Mouse (Mus musculus) erythroblast, embryonic 14.5 days (primary cell): Measurements from ENCODE around the gene Gm42878. TPM values are rescaled to one million over a fixed set of nuclear protein-coding genes. Genes with fewer than 3 reads are reported as not detected.
A peak's percentile ranks its signal among the peaks of the same experiment; 100 is the strongest.

Experiments used
- H3K27me3 ChIP-seq: 2 replicates; pipeline ENCODE4 v1.6.1; 2012; ENCODE audit warnings: inconsistent platforms; ENCODE audit not compliant: control insufficient read depth
- H3K36me3 ChIP-seq: 2 replicates; pipeline ENCODE4 v1.6.1; 2012; ENCODE audit warnings: mild to moderate bottlenecking, inconsistent platforms; ENCODE audit not compliant: control insufficient read depth
- H3K4me1 ChIP-seq: 2 replicates; pipeline ENCODE4 v1.6.1; 2012; ENCODE audit warnings: inconsistent platforms; ENCODE audit not compliant: control insufficient read depth
- H3K4me3 ChIP-seq: replicated peaks from 2 replicates; pipeline ENCODE3; 2012; ENCODE audit warnings: moderate library complexity, mild to moderate bottlenecking, inconsistent platforms
- H3K9me3 ChIP-seq: 2 replicates; pipeline ENCODE4 v1.6.1; 2012; ENCODE audit warnings: low read length, inconsistent platforms, mixed read lengths; ENCODE audit not compliant: control insufficient read depth
- GATA1 ChIP-seq: IDR thresholded peaks from 2 replicates; pipeline ENCODE4 v1.6.1; 2012; ENCODE audit warnings: low read length, inconsistent platforms, mixed read lengths
- TAL1 ChIP-seq: IDR thresholded peaks from 3 replicates; pipeline ENCODE4 v1.6.1; 2012; ENCODE audit warnings: low read length, inconsistent platforms, mixed read lengths
- polyA plus RNA-seq: library from polyadenylated mRNA; stranded (reverse); fragments of >175 nt; gene quantifications from 2 replicates; pipeline ENCODE4 v1.2.3, GENCODE M21; 2012

Gene Gm42878
- polyA plus RNA-seq, 1 experiment: not detected

DNA sequence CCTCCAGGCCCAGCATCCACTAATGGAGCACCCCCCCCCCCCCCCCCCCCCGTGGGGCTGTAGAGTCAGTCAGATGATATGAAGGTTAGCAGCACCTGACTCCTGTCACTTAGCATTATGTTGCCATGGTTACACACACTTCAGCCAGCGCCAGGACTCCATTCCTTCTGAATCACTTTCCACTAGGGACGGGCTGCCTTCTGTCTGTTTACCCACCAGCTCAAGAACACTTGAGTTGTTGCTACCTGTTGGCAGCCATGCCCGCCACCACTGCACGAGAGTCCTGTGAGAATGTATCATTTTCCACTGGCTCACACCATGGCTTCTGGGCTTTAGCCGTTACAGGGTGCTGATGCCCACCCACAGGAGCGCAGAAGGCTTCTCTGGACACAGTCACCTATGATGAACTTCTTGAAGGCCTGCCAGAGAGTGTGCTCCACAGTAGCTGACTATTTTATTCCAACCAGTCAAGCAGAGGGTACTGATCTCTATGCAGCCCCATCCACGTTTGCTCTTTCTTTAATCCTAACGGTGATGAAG lies 24.7 kb upstream of the Gm42878 start:
- peaks cover 61% of the 10 kb centered on the region for H3K36me3 ChIP-seq
- H3K4me3 ChIP-seq: no peak overlapping the region
- H3K9me3 ChIP-seq: no peaks in the 10 kb centered on the region
- TF ChIP-seq TAL1: no peak
- no peak for TF ChIP-seq GATA1
- H3K27me3 ChIP-seq: no peaks in the 10 kb centered on the region
- no peaks in the 10 kb centered on the region for H3K4me1 ChIP-seq

DNA sequence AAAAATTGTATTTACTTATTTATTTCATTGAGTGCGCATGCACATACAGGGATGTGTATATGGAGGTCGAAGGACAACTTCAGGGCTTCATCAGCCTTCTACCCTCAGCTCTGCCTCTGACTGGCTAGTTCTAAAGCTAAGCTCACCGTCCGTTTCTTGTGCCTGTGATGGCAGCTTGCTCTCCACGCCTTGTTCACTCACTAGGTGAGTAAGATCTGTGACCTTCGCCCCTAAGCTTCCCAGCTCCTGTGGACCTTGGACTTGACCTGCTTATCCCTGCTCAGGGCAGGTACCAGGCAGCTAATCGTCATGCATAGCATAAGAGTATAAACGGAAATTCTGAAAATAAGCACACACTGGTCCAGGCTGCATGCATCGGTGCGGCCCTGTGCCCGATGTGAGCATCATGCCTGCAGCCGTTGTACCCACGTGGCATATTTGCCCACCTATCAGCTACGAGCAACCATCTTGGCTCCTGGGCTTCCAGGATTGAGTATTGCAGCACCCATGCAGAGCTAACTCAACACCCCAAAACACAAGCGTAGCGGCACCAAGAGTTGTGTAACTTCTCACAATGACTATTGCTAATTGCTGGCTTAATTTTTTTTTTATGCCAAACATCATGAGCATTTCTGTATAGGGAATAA lies 20.9 kb upstream of the Gm42878 start:
- TF ChIP-seq GATA1 (no peak), TAL1 (no peak)
- H3K27me3 ChIP-seq: 0 out of 2 replicates have a peak, but pooled peaks cover 2% of the 10 kb centered on the region
- H3K36me3 ChIP-seq: peaks cover 27% of the 10 kb centered on the region
- H3K4me1 ChIP-seq: peaks cover 7% of the 10 kb centered on the region
- peaks cover 4% of the 10 kb centered on the region for H3K9me3 ChIP-seq
- no peak overlapping the region for H3K4me3 ChIP-seq

DNA sequence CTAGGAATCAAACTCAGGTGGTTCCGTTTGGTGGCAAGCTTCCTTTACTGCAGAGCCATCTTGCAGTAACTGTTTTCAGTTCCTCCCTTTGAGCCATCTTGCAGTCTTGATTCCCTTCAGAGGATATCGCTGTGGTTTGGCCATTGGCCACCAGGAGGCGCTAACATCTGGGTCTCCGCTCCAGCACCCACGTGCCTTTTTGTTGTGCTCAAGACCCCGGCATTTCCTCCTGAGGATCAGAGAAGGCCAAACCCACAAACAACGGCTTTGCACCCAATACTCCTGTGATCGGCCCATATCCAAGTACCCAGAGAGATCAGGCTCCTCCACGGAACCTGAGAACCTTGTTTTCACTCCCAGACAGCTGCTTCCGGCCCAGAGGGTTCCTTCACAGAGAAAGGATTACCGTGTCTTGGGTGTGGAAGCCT lies 19.2 kb upstream of the Gm42878 start:
- peaks cover 4% of the 10 kb centered on the region for H3K9me3 ChIP-seq
- peaks cover 12% of the 10 kb centered on the region for H3K36me3 ChIP-seq
- H3K27me3 ChIP-seq: 0 out of 2 replicates have a peak, but pooled peaks cover 2% of the 10 kb centered on the region
- TF ChIP-seq TAL1 (no peak), GATA1 (no peak)
- H3K4me3 ChIP-seq: peak overlapping the region; percentile 19
- peaks cover 7% of the 10 kb centered on the region for H3K4me1 ChIP-seq

DNA sequence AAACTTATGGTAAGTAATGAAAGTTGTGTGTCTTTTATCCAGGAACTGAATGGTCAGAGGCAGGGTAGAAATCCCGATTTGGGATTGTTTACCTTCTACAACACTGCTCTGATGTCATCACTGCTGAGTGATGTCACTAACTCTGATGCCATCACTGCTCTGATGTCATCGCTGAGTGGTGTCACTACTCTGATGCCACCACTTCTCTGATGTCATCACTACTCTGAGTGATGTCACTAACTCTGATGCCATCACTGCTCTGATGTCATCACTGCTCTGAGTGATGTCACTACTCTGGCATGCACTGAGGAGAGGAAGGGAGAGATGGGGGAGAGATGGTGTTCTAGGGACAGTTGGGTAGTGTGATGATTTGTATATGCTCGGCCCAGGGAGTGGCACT lies 17.2 kb upstream of the Gm42878 start:
- Histone ChIP-seq H3K4me1 (peaks cover 7% of the 10 kb centered on the region), H3K27me3 (0 out of 2 replicates have a peak, but pooled peaks cover 2% of the 10 kb centered on the region), H3K9me3 (peaks cover 4% of the 10 kb centered on the region), H3K36me3 (no peaks in the 10 kb centered on the region; the same call in 1 of the 2 replicates), H3K4me3 (no peak overlapping the region)
- TF ChIP-seq GATA1 (no peak), TAL1 (no peak)

DNA sequence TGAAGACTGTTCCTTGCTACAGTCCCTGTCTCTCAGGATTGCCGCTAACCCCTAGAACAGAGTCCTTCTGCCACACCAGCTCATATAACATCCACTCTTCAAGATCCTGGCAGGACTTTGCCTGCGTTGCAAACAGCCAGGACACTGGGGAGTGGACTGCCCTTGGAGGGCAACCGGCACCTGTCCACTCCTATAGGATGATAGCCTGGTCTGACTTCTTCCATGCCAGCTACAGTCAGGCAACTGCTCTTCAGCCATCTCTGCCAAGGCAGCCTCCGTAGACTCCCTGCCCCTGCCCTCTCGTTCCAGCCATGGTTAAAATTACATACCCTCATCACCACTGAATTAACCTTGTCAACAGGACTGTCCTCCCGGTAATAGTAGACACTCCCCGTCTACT lies 3.9 kb upstream of the Gm42878 start:
- peaks cover 19% of the 10 kb centered on the region for H3K36me3 ChIP-seq
- TF ChIP-seq GATA1: no peak
- H3K9me3 ChIP-seq: peaks cover 2% of the 10 kb centered on the region; the same call in 1 of the 2 replicates
- H3K27me3 ChIP-seq: no peaks in the 10 kb centered on the region
- peaks cover 47% of the 10 kb centered on the region for H3K4me1 ChIP-seq
- H3K4me3 ChIP-seq: no peak overlapping the region

DNA sequence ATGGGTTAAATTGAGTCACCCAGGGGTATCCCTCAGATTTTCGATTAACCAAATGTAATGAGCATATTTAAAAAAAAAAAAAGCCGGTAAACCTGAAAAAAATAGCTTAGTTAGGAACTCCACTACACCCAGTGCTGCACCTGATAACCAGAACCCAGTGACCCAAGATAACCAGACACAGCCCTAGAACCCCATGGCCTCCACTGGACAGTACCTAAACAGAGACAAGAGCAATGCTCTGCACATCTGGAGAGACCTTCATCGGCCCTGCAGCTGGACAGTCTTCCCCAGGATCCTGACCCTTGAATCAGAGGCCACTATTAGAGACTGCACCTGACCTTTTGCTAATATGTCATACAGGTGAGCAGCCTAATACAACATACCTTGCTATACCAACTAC lies 1.8 kb upstream of the Gm42878 start:
- H3K4me1 ChIP-seq: peaks cover 58% of the 10 kb centered on the region
- no peaks in the 10 kb centered on the region for H3K27me3 ChIP-seq
- TF ChIP-seq GATA1 (0 out of 2 replicates have a peak, but pooled peaks have one; percentile 5), TAL1 (no peak)
- peak overlapping the region; percentile 70 for H3K4me3 ChIP-seq
- H3K36me3 ChIP-seq: peaks cover 28% of the 10 kb centered on the region
- peaks cover 2% of the 10 kb centered on the region; the same call in 1 of the 2 replicates for H3K9me3 ChIP-seq

DNA sequence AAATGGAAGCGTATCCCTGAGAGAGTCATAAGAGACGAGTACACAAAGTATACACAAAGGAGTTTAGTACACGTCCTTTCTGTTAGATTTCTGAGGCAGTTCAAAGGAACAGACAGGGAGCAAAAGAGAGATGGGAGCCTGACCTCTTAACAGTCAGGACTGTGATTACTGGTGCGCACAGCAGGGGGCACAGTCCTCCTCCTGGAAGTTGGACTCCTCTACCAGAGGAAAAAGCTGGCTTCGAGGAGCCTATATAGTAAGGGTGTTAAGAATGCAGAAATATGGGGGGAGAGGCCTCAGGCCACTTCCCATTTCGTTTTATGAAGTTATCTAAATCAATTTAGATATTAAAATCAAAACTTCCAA lies 1.2 kb upstream of the Gm42878 start:
- peaks cover 32% of the 10 kb centered on the region for H3K36me3 ChIP-seq
- peak overlapping the region; percentile 70 for H3K4me3 ChIP-seq
- TF ChIP-seq TAL1 (no peak), GATA1 (no peak)
- H3K27me3 ChIP-seq: no peaks in the 10 kb centered on the region
- H3K9me3 ChIP-seq: no peaks in the 10 kb centered on the region; the same call in 1 of the 2 replicates
- H3K4me1 ChIP-seq: peaks cover 58% of the 10 kb centered on the region

DNA sequence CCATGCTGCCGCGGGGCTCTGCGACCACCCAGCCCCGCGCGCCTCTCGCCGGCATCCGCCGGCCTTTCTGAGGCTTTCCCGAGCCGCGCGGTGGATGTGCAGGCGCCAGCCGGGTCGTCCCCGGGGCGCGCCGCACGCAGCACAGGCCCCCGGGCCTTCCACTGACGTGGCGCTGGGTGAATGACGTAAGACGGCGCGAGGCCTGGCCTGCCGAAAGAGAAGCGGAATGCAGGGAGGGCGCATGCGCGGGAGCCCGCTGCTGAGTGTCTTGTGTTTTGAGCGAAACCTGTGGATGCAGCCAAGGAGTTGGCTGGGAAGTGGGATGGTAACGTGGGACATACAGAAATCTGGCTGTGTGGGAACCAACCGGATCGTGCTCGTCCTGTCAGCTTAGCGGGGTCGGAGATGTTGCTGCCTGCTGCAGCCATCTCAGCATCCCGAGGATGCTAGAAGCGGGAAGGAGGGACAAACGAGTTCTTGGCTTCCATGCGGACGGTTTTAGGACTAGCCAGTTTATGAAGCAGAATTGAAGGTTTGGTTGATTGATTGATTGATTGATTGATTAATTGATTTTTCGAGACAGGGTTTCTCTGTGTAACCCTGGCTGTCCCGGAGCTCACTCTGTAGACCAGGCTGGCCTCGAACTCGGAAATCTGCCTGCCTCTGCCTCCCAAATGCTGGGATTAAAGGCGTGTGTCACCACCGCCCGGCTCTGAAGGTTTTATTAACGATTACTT lies 679 bp upstream of the Gm42878 start, which contains the start of gene Mapkapk5:
Gene Mapkapk5 (minus strand): TSS at position 113 of the 737 bp plus-strand sequence.
- no peaks in the 10 kb centered on the region for H3K9me3 ChIP-seq
- H3K27me3 ChIP-seq: no peaks in the 10 kb centered on the region
- TF ChIP-seq GATA1 (no peak), TAL1 (no peak)
- H3K4me3 ChIP-seq: peak within 1 kb of the TSS; percentile 70
- peaks cover 61% of the 10 kb centered on the region for H3K4me1 ChIP-seq
- H3K36me3 ChIP-seq: peaks cover 36% of the 10 kb centered on the region

DNA sequence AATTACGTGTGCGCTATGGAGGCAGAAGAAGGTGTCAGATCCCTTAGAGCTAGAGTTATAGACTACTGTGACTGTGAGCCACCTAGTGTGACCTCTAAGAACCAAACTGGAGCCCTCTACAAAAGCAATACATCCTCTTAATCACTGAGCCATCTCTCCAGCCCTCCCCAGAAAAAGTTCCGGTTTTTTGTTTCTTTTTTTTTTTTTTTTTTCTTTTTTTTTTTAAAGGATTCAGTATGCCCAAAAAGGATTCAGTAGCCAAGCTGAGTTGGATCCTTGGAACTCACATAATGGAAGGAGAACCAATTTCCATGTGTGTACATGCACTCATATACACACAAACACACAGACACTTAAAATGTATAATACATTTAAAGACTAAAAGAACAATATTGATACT lies 1.9 kb downstream of the Gm42878 start:
- Histone ChIP-seq H3K27me3 (no peaks in the 10 kb centered on the region), H3K36me3 (peaks cover 52% of the 10 kb centered on the region), H3K4me1 (peaks cover 59% of the 10 kb centered on the region), H3K4me3 (peak overlapping the region; percentile 70), H3K9me3 (no peaks in the 10 kb centered on the region)
- no peak for TF ChIP-seq GATA1
- TF ChIP-seq TAL1: no peak
